Mouse (Mus musculus) limb, embryonic 14.5 days (tissue): Measurements from ENCODE around the gene Purb. TPM values are rescaled to one million over a fixed set of nuclear protein-coding genes. Genes with fewer than 3 reads are reported as not detected.

Experiments
- ATAC-seq: fragments of 200-750 bp; cut with Nextera tagmentation; 2 replicates; pipeline ENCODE4 v1.8.0; 2017; ENCODE audit warnings: low read depth, moderate number of reproducible peaks, moderate TSS enrichment; ENCODE audit not compliant: low FRiP score
- DNase-seq: peaks from one replicate; pipeline ENCODE4 v3.0.0-alpha.2; 2015; ENCODE audit warnings: low spot score
- H3K27ac ChIP-seq: fragments of 300-500 bp; sonication (generic); replicated peaks from 2 replicates; pipeline ENCODE4 v1.5.1; 2014; ENCODE audit warnings: low read depth, mild to moderate bottlenecking, low read length, moderate library complexity, mixed read lengths
- H3K27me3 ChIP-seq: fragments of 300-500 bp; sonication (generic); 2 replicates; pipeline ENCODE4 v1.6.1; 2014; ENCODE audit warnings: low read length, mixed read lengths; ENCODE audit not compliant: control insufficient read depth, insufficient read depth
- H3K36me3 ChIP-seq: fragments of 300-500 bp; sonication (generic); 2 replicates; pipeline ENCODE4 v1.6.1; 2014; ENCODE audit warnings: mild to moderate bottlenecking, low read length, moderate library complexity, mixed read lengths; ENCODE audit not compliant: control insufficient read depth, insufficient read depth
- H3K4me1 ChIP-seq: fragments of 300-500 bp; sonication (generic); 2 replicates; pipeline ENCODE4 v1.6.1; 2014; ENCODE audit warnings: antibody characterized with exemption, low read length, mixed read lengths; ENCODE audit not compliant: control insufficient read depth, insufficient read depth
- H3K4me2 ChIP-seq: fragments of 300-500 bp; sonication (generic); replicated peaks from 2 replicates; pipeline ENCODE4 v1.6.1; 2014; ENCODE audit warnings: low read depth, mild to moderate bottlenecking, low read length, moderate library complexity; ENCODE audit not compliant: severe bottlenecking
- H3K4me3 ChIP-seq: fragments of 300-500 bp; sonication (generic); replicated peaks from 2 replicates; pipeline ENCODE4 v1.5.1; 2014; ENCODE audit warnings: low read length
- H3K9ac ChIP-seq: fragments of 300-500 bp; sonication (generic); 2 replicates; pipeline ENCODE4 v1.6.1; 2014; ENCODE audit warnings: mild to moderate bottlenecking, low read depth, low read length, moderate library complexity; ENCODE audit not compliant: severe bottlenecking
- H3K9me3 ChIP-seq: fragments of 300-500 bp; sonication (generic); 2 replicates; pipeline ENCODE4 v1.6.1; 2016; ENCODE audit warnings: low read length; ENCODE audit not compliant: control insufficient read depth
- POLR2A ChIP-seq: fragments of 200-500 bp; IDR thresholded peaks from 2 replicates; pipeline ENCODE4 v1.8.0; 2012; ENCODE audit warnings: inconsistent platforms, mild to moderate bottlenecking, moderate library complexity, borderline replicate concordance; ENCODE audit not compliant: insufficient read depth, insufficient read length; ENCODE audit errors: extremely low read depth
- WGBS: fragments of 180-500 bp; shearing (Covaris S2); extraction: QIAGEN DNeasy Blood & Tissue Kit; methylation state at CpG from one replicate; pipeline ENCODE4 v1.1.7; 2014; 5-methylcytosine and 5-hydroxymethylcytosine counted together
- polyA plus RNA-seq, 2 experiments: library from polyadenylated mRNA; depleted of rRNA in 1 of 2; stranded (reverse) in 1 of 2; unstranded in 1 of 2; fragments of >200 nt; fragmentation: Nextera tagmentation in 1 of 2; extraction: Ambion mirVana in 1 of 2; gene quantifications; 2 replicates each; pipeline versions ENCODE4 v1.2.1 to v1.2.3; 2012 to 2014

Purb gene
- polyA plus RNA-seq (2012; rRNA removed) (17.6 and 20.9 TPM in 2 replicates), polyA plus RNA-seq (2014; fragmentation: Nextera tagmentation; extraction: Ambion mirVana) (24.8 and 27.1 TPM in 2 replicates)

GRCm38 (mm10) chr11:6475867-6476484 is at the start of gene Purb:
Purb (minus strand) TSS chr11:6475917.
- Histone ChIP-seq H3K27ac (peak within 1 kb of the TSS; percentile 97), H3K4me1 (peaks cover 26% of the 10 kb centered on the region), H3K36me3 (peaks cover 12% of the 10 kb centered on the region), H3K27me3 (no peaks in the 10 kb centered on the region), H3K4me2 (peak within 1 kb of the TSS; percentile 85), H3K4me3 (peak within 1 kb of the TSS; percentile 91), H3K9me3 (no peaks in the 10 kb centered on the region), H3K9ac (peak within 1 kb of the TSS; percentile 92)
- TF ChIP-seq POLR2A = peak; percentile 84; the same call in 1 of the 2 replicates
- WGBS = 1% methylated on average over 20 of the region's 76 CpGs
- DNase-seq (peak; percentile 81), ATAC-seq (peak; percentile 94)

- DNase-seq (no peak), ATAC-seq (no peak)
- no peak overlapping the region for H3K9ac ChIP-seq
- TF ChIP-seq POLR2A = no peak
- WGBS = 85% methylated on average over 1 of the region's 1 CpGs
- 0 out of 2 replicates have a peak, but pooled peaks cover 2% of the 10 kb centered on the region for H3K4me1 ChIP-seq
- H3K4me2 ChIP-seq = no peak overlapping the region
- no peaks in the 10 kb centered on the region for H3K9me3 ChIP-seq
- H3K4me3 ChIP-seq = no peak overlapping the region
- no peak overlapping the region for H3K27ac ChIP-seq
- peaks cover 26% of the 10 kb centered on the region for H3K36me3 ChIP-seq
- no peaks in the 10 kb centered on the region for H3K27me3 ChIP-seq
Measured at GRCm38 (mm10) chr11:6525241-6525640, 49.5 kb upstream of the Purb start.

- Histone ChIP-seq H3K4me1 (0 out of 2 replicates have a peak, but pooled peaks cover 2% of the 10 kb centered on the region), H3K36me3 (peaks cover 26% of the 10 kb centered on the region), H3K4me3 (no peak overlapping the region), H3K9me3 (no peaks in the 10 kb centered on the region), H3K9ac (no peak overlapping the region), H3K27me3 (no peaks in the 10 kb centered on the region), H3K27ac (no peak overlapping the region), H3K4me2 (no peak overlapping the region)
- DNase-seq (no peak), ATAC-seq (no peak)
- WGBS = 83% methylated on average over 4 of the region's 4 CpGs
- no peak for TF ChIP-seq POLR2A
Measured at GRCm38 (mm10) chr11:6524880-6525238, 49.1 kb upstream of the Purb start.

- ATAC-seq (no peak), DNase-seq (no peak)
- H3K4me2 ChIP-seq = no peak overlapping the region
- no peak for TF ChIP-seq POLR2A
- peaks cover 26% of the 10 kb centered on the region for H3K36me3 ChIP-seq
- no peak overlapping the region for H3K27ac ChIP-seq
- WGBS = 88% methylated on average over 8 of the region's 8 CpGs
- H3K4me1 ChIP-seq = 0 out of 2 replicates have a peak, but pooled peaks cover 2% of the 10 kb centered on the region
- no peaks in the 10 kb centered on the region for H3K9me3 ChIP-seq
- H3K27me3 ChIP-seq = no peaks in the 10 kb centered on the region
- H3K9ac ChIP-seq = no peak overlapping the region
- no peak overlapping the region for H3K4me3 ChIP-seq
Measured at GRCm38 (mm10) chr11:6524165-6524879, 48.6 kb upstream of the Purb start.

GRCm38 (mm10) chr11:6523662-6524088 is 48.0 kb upstream of the Purb start:
- H3K4me2 ChIP-seq = no peak overlapping the region
- H3K9ac ChIP-seq = no peak overlapping the region
- no peak overlapping the region for H3K27ac ChIP-seq
- no peaks in the 10 kb centered on the region for H3K9me3 ChIP-seq
- H3K27me3 ChIP-seq = no peaks in the 10 kb centered on the region
- no peak for DNase-seq
- peaks cover 26% of the 10 kb centered on the region for H3K36me3 ChIP-seq
- no peak for ATAC-seq
- no peak overlapping the region for H3K4me3 ChIP-seq
- TF ChIP-seq POLR2A = no peak
- 42% methylated on average over 1 of the region's 1 CpGs for WGBS
- H3K4me1 ChIP-seq = 0 out of 2 replicates have a peak, but pooled peaks cover 2% of the 10 kb centered on the region
